ENCODE assay signal across 19 mouse cellular contexts in the genomic region with DNA sequence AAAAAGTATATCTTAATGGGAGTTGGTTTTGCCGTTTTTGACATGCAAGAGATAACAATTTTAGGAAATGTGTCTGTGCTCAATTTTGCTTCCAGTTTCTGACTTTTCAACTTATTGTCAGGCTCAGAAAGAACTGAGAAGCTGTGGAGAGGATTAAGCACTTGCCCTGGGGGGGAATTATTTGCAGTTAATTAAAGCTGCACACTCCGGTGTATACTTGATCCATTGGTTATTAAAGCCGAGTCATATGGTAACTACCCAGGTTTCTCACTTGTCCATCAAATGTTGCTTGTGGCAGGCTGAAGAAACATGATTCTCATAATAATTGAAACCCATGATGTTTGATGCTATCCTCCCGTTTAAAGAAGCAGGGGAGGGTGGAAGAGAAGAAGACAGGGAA.
"Had no signal": no experiment of that assay in that cellular context is flagged by ENCODE, and none has a peak within 500 bp of the region (broad histone marks: within the 10 kb centered on the region; RNA-seq: fewer than 3 reads in every experiment).

No protein-coding gene starts in this region.

- H3K9ac ChIP-seq: limb, embryonic 13.5 days; liver, embryonic 12.5 days; liver, embryonic 15.5 days; lung, embryonic 15.5 days; neural tube, embryonic 12.5 days; neural tube, embryonic 15.5 days had no signal

- H3K36me3 ChIP-seq: limb, embryonic 10.5 days; limb, embryonic 13.5 days; liver, embryonic 12.5 days; liver, embryonic 15.5 days; lung, embryonic 15.5 days; neural tube, embryonic 12.5 days; neural tube, embryonic 15.5 days had no signal

- DNase-seq: kidney, adult 18-20 months; kidney, adult 9 months; kidney, postnatal 14 days; kidney, postnatal 4 days; liver; lung, adult 18-20 months; lung, postnatal 10 days; lung, postnatal 36 days; thymus, adult 18-20 months; thymus, postnatal 14 days; thymus, postnatal 4 days had no signal

- H3K4me1 ChIP-seq: limb, embryonic 10.5 days; limb, embryonic 13.5 days; liver, embryonic 12.5 days; liver, embryonic 15.5 days; lung, embryonic 15.5 days; megakaryocyte, embryonic 14.5 days; neural tube, embryonic 12.5 days; neural tube, embryonic 15.5 days had no signal

- H3K4me3 ChIP-seq: limb, embryonic 10.5 days; limb, embryonic 13.5 days; liver, embryonic 12.5 days; liver, embryonic 15.5 days; lung, embryonic 15.5 days; megakaryocyte, embryonic 14.5 days; neural tube, embryonic 12.5 days; neural tube, embryonic 15.5 days had no signal

- ATAC-seq: liver, embryonic 12.5 days had no signal

- H3K27me3 ChIP-seq: limb, embryonic 13.5 days; liver, embryonic 12.5 days; liver, embryonic 15.5 days; lung, embryonic 15.5 days; megakaryocyte, embryonic 14.5 days; neural tube, embryonic 12.5 days; neural tube, embryonic 15.5 days had no signal

- H3K4me2 ChIP-seq: limb, embryonic 13.5 days; liver, embryonic 12.5 days; liver, embryonic 15.5 days; lung, embryonic 15.5 days; neural tube, embryonic 12.5 days; neural tube, embryonic 15.5 days had no signal

- H3K27ac ChIP-seq: limb, embryonic 10.5 days; limb, embryonic 13.5 days; liver, embryonic 12.5 days; liver, embryonic 15.5 days; lung, embryonic 15.5 days; neural tube, embryonic 12.5 days; neural tube, embryonic 15.5 days had no signal

- H3K9me3 ChIP-seq: limb, embryonic 10.5 days; limb, embryonic 13.5 days; liver, embryonic 12.5 days; liver, embryonic 15.5 days; lung, embryonic 15.5 days; neural tube, embryonic 12.5 days; neural tube, embryonic 15.5 days had no signal
